Mouse (Mus musculus): ENCODE measurements at regions not wholly inside any gene's neighbourhood (a gene's known extent, or its start where the extent isn't known, plus 50 kb on each side); places are given as distances from the start of the nearest gene placed in this dataset.
A peak's percentile ranks its signal among the peaks of the same experiment; 100 is the strongest.

DNA sequence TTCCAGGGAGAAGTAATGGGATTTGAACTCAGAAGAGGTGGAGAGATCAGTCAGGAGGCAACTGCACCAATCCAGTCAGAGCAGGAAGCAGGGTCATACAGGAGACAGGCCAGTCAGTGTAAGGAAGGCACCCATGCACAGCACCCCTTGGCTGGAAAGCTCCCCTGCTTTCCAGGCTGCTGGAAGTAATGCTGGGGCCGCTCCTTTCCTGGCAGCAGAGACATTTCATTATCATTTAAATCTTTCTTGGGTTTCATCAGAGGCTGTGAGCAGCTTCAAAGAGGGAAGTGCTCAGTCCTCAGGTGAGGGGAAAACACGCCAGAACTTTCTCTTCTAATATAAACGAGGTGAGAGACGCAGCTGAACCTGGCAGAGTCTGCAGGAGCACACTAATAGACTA lies 109.1 kb upstream of the Syt13 start:
- no peak for DNase-seq (ENCODE audit: low spot score)

DNA sequence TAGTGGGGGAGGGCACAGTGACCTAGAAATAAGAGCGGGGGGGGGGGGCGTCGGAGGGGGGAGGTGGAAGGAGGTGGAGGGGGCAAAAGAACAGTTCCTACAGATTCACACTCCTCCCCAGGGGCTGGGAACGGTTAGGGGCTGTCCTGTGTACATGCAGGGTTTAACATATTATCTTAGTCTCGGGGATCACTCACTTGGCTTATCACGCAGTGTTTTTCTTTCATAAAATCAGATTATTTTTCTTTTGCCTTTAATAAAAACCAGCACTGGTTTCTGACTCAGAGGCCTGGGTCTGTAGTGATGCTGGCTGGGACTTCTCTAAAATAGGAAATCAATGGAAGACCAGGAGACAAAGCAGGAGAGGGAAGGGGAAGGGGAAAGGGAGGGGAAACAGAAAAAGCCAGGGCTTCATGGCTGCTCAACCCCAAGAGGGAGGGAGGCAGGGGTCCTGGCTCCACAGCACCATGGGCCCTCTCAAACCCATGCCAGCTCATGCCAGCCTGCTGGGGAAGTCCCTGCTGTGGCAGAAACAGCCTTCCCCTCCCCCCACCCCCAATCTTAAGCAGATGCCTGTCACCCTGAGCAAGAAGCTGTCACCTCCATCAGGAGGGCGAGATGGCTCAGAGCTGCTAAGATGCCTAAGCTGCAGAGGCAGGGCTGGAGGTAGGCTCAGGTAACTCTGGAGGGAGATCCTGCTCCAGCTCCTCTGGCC lies 108.3 kb upstream of the Syt13 start:
- no peak for DNase-seq (ENCODE audit: low spot score)

- no peak for DNase-seq (ENCODE audit: low spot score)
Observed at GRCm38 (mm10) chr2:92807404-92807803, 107.5 kb upstream of the Syt13 start.

- no peak for DNase-seq (ENCODE audit: low spot score)
Observed at GRCm38 (mm10) chr2:92808121-92808520, 106.8 kb upstream of the Syt13 start.

- no peak for DNase-seq (ENCODE audit: low spot score)
Observed at GRCm38 (mm10) chr2:92809226-92809625, 105.7 kb upstream of the Syt13 start.

GRCm38 (mm10) chr2:92809681-92810323 lies 105.1 kb upstream of the Syt13 start:
- DNase-seq (ENCODE audit: low spot score): no peak

DNA sequence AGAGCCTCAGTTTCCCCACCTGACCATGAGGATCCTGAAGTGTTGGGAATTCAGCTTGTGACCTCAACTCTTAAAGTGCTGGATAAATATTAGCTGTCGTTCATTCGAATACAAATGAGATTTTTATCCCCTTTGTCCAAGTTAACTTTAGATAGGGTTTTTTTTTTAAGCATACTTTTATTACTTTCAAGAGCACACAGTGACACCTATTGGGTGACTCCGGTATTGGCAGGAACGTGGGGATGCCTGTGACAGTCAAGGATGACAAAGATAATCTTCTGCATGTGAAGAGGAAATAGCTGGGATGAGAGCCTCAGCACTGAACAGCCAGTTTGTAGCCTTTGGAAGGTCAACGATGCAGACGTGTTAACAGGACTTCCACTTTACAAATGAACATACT lies 103.9 kb upstream of the Syt13 start:
- peak; percentile 62 for DNase-seq (ENCODE audit: low spot score)

DNA sequence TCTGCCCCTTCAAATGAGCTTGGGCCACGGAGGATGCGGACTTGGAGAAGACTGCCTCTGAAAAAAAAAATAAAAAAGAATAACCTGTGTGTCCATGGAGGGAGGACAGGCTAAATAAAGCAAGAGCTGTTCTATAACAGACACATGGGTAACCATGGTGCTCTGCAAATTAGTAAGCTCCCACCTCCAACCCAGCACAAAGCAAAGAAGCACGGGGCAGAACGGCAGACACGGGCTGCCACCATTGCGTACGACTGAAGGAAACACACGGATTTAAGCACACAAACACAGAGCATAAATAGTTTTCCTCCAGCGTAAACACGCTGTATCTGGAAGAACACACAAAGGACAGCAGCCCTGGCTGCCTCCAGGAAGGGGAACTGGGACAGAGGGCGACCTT lies 101.9 kb upstream of the Syt13 start:
- DNase-seq (ENCODE audit: low spot score): peak; percentile 42

DNA sequence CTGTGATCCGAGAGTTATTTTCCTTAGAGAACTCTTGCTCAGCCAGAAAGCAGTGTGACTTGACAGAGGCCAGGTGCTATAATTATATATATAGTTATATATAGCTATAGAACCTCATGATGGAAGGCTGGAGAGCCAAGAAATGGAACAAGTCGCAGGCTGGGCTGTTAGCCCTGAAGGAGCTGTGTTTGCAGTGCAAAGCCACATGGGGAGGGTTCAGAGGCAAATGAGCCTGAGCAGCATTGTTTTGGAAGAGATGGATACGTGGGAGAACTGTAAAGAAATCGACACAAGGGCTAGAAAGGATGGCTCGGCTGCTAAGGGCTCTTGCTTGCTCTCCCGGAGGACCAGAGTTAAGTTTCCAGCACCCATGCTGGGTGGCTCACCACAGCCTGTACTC lies 95.3 kb upstream of the Syt13 start:
- DNase-seq (ENCODE audit: low spot score): no peak

DNA sequence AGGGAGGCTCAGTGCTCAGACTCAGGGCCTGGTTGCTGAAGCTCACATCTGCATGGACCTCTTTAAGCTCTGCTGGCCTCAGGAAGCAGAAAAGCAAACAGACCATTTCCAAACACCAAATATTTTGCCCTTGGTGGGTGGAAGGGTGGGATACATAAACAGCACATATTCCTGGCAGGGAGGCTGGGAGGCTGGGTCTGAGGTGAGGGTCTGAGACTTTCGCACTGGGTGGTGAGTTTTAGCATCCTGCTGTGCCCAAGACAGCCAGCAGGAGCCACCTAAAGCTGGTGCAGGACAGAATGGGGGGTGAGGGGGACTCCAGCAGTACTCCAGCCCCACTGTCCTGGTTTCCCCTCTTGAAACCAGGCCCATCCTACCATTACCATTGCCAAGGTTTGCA lies 90.6 kb upstream of the Syt13 start:
- no peak for DNase-seq (ENCODE audit: low spot score)

- no peak for DNase-seq (ENCODE audit: low spot score)
Observed at GRCm38 (mm10) chr2:92825395-92825794, 89.5 kb upstream of the Syt13 start.

- DNase-seq (ENCODE audit: low spot score): no peak
Observed at GRCm38 (mm10) chr2:92830134-92830533, 84.8 kb upstream of the Syt13 start.

GRCm38 (mm10) chr2:92831784-92832183 lies 83.1 kb upstream of the Syt13 start:
- no peak for DNase-seq (ENCODE audit: low spot score)

DNA sequence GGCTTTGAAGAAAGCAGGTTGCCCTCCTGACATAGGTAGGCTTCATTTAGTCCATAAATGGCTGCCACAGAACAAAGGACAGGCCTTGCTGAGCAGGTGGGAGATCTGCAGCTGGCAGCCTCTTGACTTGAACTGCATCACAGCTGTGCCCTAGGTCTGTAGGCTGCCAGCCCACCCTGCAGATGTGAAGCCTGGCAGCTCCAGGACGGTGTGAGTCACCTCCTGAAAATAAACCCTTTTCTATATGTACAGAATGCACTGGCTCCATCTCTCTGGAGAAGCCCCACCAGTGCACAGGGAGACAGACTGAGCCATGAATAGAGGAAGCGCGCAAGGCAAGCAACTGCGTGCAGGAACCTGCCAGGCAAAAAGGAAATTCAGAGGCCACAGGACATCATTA lies 78.7 kb upstream of the Syt13 start:
- DNase-seq (ENCODE audit: low spot score): no peak

GRCm38 (mm10) chr2:92838012-92838411 lies 76.9 kb upstream of the Syt13 start:
- DNase-seq (ENCODE audit: low spot score): no peak

GRCm38 (mm10) chr2:92840009-92840408 lies 74.9 kb upstream of the Syt13 start:
- peak; percentile 44 for DNase-seq (ENCODE audit: low spot score)

- DNase-seq (ENCODE audit: low spot score): no peak
Observed at GRCm38 (mm10) chr2:92841626-92842025, 73.3 kb upstream of the Syt13 start.

- no peak for DNase-seq (ENCODE audit: low spot score)
Observed at GRCm38 (mm10) chr2:92845061-92845769, 69.7 kb upstream of the Syt13 start.

DNA sequence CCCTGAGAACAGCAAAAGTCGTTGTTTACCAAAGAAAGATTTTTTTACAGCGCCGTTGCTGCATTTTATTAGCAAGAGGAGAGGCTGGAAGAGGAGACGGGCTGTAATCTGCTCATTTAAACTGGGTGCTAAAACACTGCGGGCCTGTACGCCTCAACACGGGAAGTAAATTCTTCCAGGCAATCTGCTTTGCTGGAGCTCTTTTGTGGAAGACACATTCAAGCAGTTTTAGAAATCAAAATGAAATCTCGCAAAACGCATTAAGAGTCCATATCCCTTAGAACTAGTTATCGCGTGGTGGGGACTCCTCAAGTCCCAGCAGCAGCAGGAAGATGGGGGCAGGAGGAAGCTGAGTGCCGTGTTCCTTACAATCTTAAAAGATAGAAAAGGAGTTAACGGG lies 65.9 kb upstream of the Syt13 start:
- no peak for DNase-seq (ENCODE audit: low spot score)

DNA sequence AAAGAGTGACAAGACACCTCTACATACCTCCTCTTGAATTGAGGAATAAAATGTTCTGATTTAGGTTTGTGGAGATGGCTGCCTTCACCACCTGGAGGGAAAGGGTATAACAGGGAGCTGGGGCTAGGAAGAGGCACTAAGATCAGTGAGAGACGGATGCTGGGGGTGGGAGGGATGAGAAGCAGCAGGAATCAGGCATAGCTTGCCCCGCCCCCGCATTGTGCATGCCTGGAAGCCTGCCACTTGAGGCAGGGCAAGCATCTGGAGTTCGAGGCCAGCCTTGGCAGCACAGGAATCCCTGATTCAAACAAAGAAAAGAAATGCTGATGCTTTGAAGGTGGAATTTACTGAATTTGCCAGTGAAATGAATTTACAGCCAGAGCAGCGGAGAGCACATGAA lies 63.6 kb upstream of the Syt13 start:
- DNase-seq (ENCODE audit: low spot score): no peak

- no peak for DNase-seq (ENCODE audit: low spot score)
Observed at GRCm38 (mm10) chr2:92853175-92853574, 61.7 kb upstream of the Syt13 start.

GRCm38 (mm10) chr2:92854331-92854730 lies 60.6 kb upstream of the Syt13 start:
- DNase-seq (ENCODE audit: low spot score): no peak

GRCm38 (mm10) chr2:92856047-92856446 lies 58.9 kb upstream of the Syt13 start:
- DNase-seq (ENCODE audit: low spot score): no peak
